Mouse (Mus musculus) left cerebral cortex, adult 9 months (tissue): Measurements from ENCODE around the gene Trnp1.
"Not testable (repeated sequence)": the region's sequence is repeated elsewhere in the genome, so short reads cannot be mapped to it uniquely, and the experiment has no call there.

Experiments used
- DNase-seq, 2 experiments: peaks; one replicate each; pipeline ENCODE4 v3.0.0; 2022; ENCODE audit warnings: low spot score in 2 of 2

The Trnp1 gene

GRCm38 (mm10) chr4:133498160-133498724 lies at the start of gene Trnp1:
TSS of gene Trnp1 (minus strand) at chr4:133498550.
- peak; percentile 76 to 89 for DNase-seq

DNA sequence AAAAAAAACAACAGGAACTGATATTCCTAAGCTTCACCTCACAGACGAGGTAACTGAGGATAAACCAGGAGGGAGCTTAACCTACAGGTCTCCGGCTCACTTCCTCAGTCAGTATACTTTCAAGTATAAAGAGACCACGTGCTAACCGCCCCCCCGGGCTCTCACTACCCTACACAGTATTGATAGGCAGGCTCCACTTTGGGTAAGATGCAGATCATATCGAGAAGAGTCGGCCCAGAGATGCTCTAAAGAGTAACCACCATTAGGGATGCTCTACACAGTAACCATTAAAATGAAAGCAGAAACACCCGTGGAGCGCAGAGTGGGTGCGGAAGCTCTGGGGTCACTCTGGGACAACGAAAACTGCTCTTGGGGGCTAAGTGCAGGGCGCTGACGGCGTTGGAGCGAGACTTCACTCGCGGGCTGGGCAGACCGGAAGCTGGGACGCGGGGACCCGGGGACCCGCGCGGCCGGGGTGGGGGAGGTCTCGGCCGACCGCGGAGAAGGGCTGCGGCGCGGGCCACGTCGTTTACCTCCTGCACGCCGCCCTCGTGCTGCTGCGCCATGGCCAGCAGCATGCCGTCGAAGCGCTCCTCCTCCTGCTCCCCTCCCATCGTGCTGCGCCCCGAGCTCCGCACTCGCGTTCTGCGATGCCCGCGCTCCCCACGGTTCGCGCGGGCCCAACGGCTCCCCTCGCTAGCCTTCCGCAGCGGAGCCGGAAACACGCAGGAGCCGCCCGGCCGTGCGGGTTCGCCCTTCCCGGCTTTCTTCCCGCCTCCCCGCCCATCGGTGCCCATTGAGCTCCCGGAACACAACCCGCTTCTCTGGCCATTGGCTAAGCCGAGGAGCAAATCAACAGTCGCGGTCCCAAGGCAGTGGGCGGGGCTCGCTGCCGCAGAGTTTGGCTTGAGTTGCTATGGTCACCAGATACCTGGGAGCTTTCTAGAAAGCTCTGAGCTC lies 47.2 kb upstream of the Trnp1 start, which contains the start of gene Nudc:
Gene Nudc, minus strand, starts transcription at position 725 of the 960 bp plus-strand sequence.
- peak; percentile 90 to 96 for DNase-seq

DNA sequence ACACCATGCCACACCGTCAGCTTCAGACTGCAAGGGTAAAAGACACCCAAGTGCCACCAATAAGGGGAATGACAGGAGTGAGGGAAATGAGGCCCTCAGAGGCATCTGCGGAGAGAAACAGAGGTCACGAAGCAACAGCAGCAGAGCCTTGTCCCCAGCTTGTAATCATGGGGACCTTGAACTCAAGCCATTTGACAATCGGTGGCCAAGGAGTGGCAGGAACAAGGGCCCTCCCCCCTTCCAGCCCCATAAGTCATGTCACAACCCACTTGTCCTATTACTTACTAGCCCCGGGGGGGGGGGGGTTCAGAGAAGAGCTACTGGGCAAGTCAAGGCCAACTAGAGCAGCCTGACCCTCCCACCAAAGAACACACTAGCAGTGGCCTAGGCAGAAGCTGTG lies 38.3 kb upstream of the Trnp1 start:
- no peak for DNase-seq

- no peak for DNase-seq
These were observed 37.7 kb upstream of the Trnp1 start for GRCm38 (mm10) chr4:133536081-133536480.

- no peak for DNase-seq
These were observed 34.4 kb upstream of the Trnp1 start for GRCm38 (mm10) chr4:133532777-133533176.

GRCm38 (mm10) chr4:133527788-133528187 lies 29.4 kb upstream of the Trnp1 start:
- DNase-seq = no peak

- no peak for DNase-seq
These were observed 23.2 kb upstream of the Trnp1 start for GRCm38 (mm10) chr4:133521502-133521901.

GRCm38 (mm10) chr4:133519369-133519665 lies 21.0 kb upstream of the Trnp1 start:
- no peak for DNase-seq

DNA sequence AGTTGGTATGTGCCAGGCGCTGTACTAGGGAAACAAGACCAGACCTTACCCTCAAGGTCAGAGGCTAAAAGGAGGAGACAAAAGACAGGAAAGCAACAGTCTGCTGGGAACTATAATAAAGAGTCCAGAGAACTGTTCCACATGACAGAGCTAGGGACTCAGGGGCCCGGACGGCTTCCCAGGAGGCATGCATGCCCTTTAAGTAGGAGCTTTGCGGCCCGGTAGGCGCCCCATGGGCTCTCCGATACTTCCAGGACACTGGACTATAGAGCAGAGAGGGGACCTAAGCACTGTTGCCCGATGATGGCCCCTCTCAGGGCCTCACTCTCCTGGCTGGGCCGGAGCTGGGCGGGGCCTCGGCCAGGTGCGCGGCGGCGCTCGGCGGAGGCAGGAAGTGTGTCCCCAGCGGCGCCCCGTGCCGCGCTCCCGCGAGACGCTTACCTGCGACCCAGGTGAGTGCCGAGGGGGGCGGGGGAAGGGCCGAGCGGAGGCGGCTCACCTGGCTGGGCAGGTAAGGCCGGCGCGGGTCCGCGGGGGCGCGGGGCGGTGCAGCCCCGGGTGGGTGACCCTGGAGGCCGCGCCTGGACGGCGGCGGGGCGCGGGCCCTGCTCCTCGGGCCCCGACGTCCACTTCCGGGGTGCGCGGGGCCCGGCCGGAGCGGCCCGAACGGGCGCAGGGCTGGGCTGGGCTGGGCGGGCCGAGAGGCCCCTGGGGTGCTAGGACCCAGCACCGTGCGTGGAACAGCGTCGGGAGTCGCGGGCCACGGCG lies 20.4 kb upstream of the Trnp1 start, which contains the start of gene Kdf1:
Gene Kdf1, plus strand, starts transcription at position 363 of the 768 bp plus-strand sequence.
- DNase-seq = no peak

DNA sequence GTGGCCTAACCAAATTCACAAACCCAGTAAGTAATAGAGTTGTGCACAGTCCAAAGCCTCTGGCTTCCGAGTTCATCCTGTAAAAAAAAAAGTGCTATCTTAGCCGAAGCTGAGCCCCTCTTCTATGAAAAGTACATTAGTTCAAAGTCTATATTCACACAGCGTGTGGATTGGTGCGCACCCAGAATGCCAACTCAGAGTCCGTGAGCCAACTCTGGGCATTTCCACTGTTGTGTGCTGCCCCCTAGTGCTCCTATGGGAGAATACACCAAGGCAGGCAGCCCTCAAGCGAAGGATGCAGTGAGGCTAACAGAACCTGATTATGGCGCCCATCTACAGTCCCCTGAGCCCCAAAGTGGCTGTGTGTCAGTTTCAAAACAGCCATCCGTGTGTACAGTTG lies 14.6 kb upstream of the Trnp1 start:
- DNase-seq = peak in 1 of 2 experiments; percentile 85

DNA sequence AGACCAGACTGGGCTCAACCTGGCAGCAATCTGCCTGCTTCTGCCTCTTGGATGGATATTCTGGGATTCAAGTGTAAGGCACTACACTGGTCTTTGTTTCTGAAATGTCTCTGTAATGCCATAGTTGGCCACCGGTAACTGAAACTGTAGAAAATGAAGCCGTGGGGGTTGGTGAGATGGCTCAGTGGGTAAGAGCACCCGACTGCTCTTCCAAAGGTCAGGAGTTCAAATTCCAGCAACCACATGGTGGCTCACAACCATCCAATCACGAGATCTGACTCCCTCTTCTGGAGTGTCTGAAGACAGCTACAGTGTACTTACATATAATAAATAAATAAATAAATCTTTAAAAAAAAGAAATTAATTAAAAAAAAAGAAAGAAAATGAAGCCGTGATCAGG lies 14.2 kb upstream of the Trnp1 start:
- DNase-seq = not testable (repeated sequence)

DNA sequence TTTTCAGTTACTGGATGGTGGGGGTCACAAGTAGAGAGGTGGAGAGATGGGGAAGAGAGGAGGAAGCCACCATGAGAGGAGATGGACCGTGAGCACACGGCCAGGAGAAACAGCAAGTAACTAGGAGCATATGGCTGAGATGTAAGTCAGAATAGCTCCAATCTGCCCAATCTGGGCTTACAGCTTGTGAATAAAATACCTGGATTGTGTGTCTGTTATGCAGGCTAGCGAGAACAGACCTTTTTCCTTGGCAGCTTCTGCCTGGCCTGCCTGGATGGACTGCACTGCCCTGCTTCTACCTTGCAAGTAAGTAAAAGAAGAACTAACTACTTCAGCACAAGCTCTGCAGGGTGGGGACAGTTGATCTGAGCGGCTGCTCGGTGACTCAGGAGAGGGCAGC lies 12.7 kb upstream of the Trnp1 start:
- DNase-seq = peak in 1 of 2 experiments; percentile 41

DNA sequence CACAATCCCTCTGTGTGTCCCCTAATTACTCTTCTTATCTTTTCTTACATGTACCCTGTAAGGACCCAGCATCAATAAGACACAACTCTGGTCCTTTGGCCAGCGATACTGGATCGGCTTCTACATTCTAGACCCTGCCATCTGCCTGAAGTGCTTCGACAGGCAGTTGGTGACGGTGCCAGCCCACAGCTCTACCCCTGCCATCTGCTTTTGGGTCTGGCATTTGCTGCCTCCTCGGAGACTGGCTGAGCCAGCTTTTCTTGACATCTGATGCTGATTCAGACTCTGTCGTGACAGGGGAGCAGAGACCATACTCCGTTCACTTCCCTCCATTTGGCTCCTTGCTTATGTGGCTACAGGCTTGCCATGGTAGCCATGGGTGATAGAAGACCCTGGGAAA lies 10.6 kb upstream of the Trnp1 start:
- DNase-seq = peak in 1 of 2 experiments; percentile 59

DNA sequence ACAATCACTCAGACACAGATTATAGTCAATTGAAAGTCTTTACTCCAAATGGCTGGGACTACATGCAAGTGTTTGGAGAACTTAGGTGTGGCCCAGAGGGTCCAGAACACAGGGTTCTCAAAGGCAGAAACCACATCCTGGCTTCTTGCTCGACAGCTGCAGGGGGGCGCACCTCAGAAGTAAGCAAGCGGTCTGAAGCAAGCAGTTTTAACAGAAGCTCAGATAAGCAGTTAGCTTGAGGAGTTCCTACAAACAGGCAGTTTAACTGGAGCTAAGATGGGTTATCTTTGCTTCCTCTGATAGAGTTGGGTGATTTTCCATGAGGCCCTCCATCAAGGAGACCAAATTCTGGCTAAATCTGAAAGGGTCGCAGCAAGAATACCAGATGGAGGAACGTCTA lies 8.2 kb upstream of the Trnp1 start:
- no peak for DNase-seq

GRCm38 (mm10) chr4:133504755-133505485 lies 6.6 kb upstream of the Trnp1 start:
- DNase-seq = no peak

GRCm38 (mm10) chr4:133504300-133504699 lies 6.0 kb upstream of the Trnp1 start:
- no peak for DNase-seq

DNA sequence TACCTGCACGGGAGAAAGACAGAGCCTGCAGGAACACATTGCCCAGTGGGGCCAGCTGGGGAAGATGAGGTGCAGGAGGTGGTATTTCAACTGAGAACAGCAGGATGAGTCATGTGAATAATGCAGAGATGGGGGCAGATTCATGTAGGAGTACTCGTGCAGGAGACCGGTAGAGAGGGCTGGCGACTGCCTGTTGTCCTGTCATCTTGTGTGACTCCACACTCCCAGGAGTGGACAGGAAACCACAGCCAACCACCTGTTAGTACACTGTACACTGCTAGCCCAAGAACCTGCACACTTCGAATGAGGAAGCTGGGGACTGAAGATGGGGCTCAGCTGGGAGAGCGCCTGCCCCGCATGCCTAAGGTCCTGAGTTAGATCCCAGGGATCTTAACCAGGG lies 3.2 kb upstream of the Trnp1 start:
- DNase-seq = peak in 1 of 2 experiments; percentile 27

GRCm38 (mm10) chr4:133497461-133498159 lies 740 bp downstream of the Trnp1 start:
- no peak for DNase-seq

GRCm38 (mm10) chr4:133496738-133497445 lies 1.5 kb downstream of the Trnp1 start:
- no peak for DNase-seq

GRCm38 (mm10) chr4:133495711-133496110 lies 2.6 kb downstream of the Trnp1 start:
- DNase-seq = no peak
